Mouse (Mus musculus): Measurements from ENCODE around the gene Neurog1.

Neurog1 gene

DNA sequence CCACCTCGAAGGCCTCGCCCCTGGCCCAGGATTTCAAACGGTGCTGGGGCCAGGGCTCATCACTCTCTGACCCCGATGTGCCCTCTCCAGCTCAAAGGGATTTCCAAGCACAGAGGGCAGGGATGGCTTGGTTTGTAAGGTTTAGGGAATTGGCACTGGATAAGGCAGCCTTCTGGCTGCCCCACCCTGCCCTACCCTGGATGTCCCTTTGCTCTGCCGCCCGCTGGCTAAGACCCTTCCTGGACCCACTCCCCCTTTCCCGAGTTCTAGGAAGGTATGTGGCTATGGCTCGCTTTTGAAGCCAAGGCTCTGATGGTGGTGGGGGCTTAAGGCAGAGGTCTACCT is 42.9 kb downstream of the Neurog1 start:
- DNase-seq = no peak

DNA sequence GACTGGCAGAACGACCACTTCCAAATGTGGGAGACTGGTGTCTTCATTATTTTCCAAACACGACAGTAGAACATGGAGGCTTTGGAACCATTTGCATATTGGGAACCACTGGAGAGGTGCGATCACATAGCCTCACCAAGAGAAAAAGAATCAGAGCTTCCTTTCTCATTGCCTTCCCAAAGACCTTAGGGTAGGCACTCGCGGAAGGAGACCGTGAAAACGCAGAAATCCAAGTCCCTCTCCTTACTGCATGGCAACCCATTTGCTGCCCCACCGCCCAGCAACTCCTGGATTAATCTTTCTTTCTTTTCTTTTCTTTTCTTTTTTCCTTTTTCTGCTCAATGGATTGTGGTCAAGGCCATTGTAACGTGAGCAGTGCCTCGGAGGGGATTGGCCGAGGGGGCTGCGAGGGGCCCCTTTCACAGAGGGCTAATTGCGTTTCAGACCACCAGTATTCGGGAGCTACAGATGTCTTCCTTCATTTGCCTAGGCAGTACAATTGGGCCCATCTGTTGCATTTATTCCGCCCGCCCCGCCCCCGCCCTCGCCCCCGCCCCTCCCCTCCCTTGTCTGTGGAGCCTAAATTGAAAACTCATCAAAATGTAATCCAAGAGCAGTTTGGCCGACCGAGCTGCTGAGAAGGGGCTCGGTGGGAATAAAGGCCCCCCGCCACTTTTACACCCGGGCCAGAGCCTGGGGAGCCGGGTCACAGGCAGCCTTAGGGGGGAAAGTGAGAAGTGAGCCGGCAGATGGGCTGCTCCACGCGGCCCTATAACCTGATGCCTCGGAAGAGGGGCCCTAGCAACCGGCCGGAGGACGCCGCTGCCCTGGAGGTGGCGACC is 43.5 kb downstream of the Neurog1 start:
- no peak for DNase-seq

All from lung, postnatal 10 days (tissue).